Mouse (Mus musculus) embryo, embryonic 9.5 days (tissue): Measurements from ENCODE around the gene Slc25a21.

Experiments used
- DNase-seq: peaks from one replicate; pipeline ENCODE4 v3.0.0-alpha.2; 2017; ENCODE audit errors: extremely low spot score

Slc25a21 gene

DNA sequence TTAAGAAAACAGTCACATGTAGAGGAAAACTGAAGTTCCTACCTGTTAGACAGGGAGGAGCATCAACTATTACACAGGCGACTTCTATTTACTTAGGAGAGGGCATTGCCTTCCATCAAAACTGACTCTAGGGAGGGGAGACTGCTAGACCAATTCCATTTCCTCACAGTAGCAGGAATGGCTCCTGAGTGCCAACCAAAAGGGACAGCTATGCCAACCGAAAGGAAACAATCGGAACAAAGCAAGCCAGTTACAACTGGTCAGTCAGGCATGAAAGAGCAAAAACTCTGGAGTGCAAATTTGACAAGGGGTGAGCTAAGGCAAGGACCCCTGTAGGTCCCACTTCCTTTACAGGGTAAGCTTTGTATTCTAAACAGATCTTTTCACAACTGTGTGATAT, 319.5 kb downstream of the Slc25a21 start:
- no peak for DNase-seq

DNA sequence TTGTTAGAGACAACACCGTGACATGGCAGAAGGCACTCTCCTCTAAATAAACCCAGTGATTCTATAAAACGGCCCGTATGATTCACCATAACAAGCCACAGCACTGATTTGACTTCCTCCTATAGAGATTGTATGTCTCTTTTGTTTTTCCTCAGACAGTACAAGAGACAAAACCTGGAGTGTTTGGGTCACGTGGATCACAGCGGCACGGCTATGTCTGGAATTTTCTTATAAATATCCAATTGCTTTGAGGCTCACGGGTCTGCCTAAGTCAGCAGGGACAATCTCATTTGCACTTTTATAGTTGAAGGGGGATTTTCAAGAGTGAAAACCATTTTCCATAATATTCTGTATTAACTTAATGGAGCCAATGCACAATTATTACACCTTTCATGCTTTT, 320.7 kb downstream of the Slc25a21 start:
- DNase-seq, result no peak

DNA sequence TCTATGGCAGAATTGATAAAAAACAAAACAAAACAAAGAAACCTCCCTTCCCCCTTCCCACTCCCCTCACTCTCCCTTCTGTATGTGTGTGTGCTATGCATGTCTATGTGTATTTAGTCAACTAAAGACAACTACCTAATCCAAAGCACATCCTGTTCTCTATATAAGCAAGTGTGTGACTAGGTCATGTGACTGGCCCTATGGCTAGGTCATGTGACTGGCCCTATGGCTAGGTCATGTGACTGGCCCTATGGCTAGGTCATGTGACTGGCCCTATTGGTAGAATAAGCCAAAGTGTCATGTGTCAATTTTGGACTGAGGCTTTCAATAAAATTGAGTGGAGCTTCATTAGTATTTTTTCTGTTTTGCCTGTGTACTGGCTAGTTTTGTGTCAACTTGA, 324.1 kb downstream of the Slc25a21 start:
- DNase-seq, result no peak

DNA sequence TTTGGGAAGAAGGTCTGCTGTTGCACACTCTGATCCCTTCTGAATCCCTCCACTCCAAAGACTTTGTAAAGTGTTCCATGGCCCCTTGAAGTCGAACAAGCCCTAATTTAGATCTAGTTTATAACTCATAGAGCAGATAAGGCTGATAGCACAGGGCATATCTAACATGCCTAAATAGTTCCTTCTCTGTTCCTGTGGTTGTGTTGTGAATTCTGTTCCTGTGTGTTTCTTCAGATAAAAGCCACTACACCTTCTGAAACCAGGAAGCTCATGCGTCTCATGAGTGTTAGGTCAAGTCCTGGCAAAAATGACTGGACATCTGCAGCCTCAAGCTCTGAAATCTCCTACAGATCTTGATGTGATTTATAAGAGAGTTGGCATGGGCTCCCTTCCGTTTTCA, 326.7 kb downstream of the Slc25a21 start:
- no peak for DNase-seq

DNA sequence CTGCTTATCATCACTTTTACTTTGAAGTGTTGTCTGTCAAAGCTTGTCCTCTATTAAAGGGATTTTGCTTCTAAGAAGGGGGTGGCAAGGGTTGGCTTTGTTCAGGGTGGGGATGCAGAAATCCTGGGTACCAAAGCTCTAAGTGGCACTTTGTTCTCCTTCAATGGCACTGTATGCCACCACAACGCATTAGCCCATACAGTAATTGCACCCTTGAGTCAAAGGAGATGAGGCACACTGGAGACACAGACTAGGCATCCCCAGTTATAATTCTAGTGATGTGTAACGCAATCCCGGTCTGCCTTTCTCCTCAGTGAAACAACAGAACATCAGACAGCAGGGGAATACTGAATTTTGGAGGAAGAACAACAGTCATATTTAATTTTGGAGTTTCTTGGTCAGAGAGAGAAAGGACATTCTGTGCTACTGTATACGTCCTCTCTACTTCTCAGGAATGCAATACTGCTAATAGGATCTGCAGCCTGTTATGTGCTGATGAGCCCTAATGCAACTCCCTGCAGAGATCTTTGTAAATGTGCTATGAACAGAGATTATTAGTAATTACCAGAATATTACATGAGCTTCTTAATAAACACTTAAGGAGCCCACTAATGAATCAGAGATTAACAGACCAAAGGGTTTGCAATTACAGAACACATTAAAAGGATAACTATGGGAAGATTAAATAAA, 333.3 kb downstream of the Slc25a21 start:
- DNase-seq, result no peak

DNA sequence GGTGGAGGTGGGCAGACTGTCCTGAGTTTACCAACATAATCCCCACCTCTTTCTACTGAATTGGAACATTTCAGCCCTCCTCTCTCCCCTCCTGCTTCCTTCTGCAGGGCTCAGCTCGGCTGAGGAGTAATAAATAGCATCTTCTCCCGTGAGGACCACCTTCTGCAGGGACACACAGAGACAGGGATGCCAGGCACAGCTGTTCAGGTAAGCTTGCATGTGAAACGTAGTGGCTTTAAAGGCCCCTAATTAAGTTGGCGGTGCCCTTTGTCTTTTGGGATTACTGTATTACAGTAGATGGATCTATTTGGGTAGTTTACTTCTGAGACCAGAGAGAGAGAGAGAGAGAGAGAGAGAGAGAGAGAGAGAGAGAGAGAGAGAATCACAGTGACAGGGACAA, 344.6 kb downstream of the Slc25a21 start:
- no peak for DNase-seq

DNA sequence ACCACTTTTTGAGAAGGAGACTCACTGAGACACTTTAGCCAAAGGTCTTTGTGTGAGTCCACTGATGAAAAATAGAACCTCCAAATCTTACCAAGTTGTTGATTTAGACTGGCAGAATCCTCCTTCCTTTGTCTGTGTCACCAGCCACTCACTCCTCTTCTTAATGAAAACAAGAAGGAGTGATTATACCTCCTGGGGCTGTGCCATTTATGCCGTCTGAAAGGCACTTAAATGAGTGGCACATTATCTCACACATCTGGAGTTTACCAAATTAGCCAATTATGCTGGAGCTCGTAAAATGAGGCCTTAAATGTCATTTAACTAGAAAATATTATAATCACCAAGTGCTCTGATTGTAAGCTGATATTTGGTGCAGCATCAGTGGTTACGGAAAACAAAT, 345.8 kb downstream of the Slc25a21 start:
- no peak for DNase-seq

DNA sequence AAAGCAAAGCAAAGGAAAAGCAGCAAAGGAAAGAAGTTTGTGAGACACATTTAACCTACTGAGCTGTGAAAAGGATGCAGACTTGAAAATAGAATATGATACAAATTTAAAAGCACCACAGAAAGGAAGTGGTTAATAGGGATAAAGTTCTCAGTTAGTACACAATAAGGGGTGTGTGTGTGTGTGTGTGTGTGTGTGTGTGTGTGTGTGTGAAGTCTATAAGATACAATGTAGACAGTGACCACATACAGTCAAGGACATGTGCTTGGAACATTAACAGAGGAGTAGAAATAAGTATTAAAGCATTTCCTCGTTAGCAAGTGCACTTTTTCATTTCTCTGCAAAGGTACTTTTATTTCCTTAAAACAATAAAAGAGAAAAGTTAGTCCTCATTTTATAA, 367.3 kb downstream of the Slc25a21 start:
- no peak for DNase-seq

DNA sequence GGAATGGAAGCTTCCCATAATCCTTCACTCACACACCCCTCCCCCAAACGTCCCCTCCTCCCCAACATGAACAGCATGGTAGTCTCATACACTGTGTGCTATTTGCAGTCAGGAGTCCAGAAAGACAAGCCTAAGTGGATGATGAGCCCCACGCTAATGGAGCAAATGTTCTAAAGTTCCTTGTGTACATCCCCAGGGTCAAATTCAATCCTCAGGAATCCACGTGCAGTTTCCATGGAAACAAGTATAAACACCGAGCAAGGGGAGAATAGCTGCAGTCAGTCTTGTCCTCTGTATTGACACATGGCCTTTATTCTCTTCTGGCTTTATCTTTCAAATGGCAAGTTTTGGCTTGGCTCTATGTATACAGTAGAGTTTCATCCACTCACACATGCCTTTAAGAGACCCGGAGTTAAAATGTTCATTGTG, 367.8 kb downstream of the Slc25a21 start:
- peak; percentile 70 for DNase-seq

DNA sequence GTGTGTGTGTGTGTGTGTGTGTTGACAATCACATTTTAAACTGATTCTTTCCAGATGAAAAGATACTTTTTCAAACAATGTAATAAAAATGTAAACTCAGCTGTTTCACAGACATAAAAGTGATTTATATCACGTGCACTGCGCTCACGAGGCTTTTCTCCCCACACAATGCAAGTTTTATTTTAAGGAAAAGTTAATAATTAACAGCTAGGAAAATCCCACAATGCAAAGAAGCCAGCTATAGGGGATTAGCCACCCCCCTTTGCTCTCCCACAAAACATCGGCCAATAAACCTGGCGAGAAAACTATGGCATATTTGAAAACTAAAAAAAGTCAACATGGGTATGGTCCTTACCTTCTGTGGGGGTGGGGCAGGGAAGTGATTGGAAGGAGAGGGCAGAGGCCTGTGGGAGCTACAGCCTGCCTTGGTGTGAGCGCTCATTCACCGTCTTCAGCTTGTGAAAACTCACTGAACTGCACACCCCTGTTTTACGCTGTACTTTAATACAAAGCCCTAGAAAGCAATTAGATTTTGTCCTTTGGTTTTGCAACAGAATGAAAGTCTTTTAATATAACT, 369.4 kb downstream of the Slc25a21 start:
- no peak for DNase-seq

DNA sequence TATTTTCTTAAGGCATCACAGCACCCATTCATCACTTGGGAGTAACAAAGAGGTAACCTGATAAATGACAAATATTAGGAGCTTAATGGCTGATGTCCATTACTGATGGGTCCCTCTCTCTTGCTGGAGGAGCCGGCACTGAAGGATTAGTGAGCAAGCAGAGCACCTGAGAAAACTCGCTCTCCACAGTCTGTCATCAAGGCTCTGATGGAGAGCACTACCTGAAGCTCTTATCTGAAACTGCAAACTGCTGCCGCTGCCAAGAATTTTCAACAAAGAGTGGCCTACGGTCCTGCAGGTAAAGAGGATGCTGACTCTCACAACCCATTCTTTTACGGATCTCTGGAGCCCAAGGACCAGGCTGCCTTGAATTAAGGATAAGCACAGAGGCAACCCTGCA, 372.6 kb downstream of the Slc25a21 start:
- no peak for DNase-seq

DNA sequence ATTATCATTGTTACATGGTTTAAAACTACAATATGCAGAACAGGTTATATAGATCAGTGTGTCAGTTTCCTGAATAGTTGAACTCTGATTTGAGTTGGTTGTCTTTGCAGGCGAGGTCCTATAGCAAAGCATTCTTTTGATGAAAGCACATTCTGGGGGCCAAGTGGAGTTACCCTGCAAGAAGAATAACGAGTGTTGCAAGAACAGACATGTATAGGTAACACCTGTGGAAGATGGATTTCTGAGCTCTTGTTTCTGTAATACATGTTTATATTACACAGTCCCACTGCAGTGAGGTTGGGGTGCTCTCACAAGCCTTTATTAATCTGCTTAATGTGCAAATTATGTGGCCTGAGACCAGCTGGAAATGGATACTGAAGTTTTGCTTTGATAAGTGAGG, 375.1 kb downstream of the Slc25a21 start:
- DNase-seq, result no peak

DNA sequence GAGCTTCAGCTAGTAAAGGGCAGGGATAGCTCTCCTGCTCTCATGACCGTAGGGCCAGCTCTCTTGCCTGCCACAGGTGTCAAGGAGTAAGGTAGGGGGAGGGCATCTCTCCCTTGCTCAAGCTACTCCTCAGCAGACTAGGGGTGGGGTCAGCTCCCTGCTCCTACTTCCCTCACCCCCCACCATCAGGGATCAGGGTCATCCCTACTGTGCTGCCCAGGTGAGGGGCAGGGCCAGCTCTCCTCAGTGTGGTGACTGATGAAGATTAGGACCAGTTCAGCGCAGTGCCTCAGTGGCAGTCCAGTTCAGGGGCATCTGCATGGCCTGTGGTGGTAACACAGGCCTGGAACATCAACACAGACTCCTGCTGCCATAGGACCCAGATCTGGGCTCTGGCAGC, 376.7 kb downstream of the Slc25a21 start:
- no peak for DNase-seq

DNA sequence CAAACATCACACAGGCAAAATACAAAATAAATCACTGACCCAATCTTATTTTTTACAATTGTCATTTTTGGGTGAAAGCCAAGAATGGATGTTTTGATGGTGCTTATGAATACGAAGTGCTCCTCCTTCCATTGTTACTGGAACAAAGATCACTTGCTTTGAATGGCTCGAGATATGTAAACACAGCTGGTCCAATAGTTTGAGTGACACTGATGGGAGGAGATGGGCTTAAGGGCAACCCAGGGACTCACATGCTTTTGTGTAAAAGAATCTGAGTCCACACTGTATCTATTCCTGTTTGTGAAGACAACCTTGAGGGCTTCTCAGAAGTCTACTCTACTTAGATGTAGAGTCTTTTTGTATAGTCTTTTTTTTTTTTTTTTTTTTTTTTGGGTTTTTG, 389.8 kb downstream of the Slc25a21 start:
- DNase-seq, result no peak

DNA sequence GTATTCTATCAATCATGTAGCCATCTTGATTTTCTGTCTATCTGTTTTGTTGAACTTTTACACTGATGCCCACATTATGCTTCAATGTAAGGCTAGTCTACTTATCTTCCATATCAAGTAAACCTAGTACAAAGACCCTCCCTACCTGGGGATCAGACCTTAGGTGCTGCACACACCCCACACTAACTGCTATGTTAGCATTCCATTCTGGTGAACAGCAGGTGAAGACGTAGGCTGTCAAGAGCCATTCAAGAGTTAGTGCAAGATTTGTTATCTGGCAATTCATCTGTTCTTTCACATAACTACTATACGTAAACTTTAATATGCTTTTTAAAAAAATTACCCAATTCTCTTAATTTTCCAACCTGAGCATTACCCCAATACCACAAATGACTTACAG, 390.2 kb downstream of the Slc25a21 start:
- no peak for DNase-seq

DNA sequence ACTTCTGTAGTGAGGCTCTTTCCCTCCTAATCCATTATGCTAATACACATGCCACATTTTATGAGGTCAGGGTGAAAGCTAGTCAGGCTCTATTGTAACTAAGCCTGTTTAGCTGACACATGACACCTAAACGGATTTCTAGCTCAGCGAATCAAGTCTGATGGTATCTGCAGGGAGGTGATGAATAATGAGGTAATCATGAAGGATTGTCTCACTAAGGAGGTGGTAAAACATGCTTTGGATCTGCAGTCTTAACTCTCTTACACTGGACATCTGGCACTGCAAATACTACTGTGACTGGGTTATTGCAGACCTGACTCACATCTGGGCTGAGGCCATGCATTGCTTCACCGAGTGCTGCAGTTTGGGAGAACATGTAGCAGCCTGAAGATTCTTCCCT, 392.8 kb downstream of the Slc25a21 start:
- DNase-seq, result no peak

DNA sequence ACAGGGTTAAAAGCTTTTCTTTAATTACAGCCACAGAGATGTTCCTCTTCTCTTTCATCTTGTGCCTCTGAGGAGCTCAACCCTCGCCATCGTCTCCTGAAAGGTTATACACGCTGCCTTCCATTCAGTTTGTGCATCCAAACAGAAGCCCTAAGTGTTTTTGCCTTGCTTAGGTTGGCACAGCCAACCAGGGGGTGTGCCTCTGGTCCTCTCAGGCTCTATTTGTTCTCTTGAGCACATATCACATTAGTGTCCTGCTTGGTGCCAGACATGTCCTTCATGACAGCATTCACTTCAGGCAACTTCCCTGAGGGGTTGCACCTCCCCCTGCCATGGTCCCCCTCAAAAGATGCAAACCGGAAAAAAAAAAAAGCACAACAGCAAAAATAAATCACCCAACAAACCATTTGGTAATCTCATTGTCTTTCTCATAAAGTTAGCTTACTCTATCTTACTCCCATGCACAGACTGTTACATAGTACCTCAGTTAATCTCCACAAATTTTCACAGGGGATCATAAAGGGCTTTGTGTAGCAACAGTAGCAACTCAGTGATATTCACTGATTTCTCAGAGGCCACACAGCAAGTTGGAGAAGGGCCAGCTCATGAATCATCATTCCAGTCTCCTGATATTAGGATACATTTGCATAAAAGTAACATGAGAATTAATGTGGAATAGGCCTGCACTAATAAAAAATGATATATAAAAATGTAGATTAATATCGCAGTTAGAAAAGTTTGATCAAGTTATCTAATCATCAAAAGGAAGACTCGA, 398.4 kb downstream of the Slc25a21 start:
- DNase-seq, result no peak

DNA sequence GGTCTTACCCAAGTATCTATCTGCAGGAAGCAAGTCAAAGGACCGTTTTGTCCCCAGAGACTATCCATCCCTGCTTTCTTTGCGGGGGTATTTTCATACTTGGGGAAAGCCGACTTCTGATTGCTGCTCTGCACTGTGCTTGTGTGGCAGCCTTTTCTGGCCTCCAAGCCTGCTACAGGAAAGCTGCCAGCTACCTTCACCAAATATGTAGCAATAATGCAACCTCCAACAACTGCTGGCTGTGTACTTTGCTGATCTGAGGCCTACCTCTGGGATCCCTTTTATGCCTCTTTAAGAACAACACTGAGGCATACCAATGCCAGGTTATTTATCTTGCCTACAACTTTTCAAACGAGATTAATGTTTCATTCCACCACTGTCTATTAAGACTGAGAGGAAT, 408.0 kb downstream of the Slc25a21 start:
- no peak for DNase-seq

DNA sequence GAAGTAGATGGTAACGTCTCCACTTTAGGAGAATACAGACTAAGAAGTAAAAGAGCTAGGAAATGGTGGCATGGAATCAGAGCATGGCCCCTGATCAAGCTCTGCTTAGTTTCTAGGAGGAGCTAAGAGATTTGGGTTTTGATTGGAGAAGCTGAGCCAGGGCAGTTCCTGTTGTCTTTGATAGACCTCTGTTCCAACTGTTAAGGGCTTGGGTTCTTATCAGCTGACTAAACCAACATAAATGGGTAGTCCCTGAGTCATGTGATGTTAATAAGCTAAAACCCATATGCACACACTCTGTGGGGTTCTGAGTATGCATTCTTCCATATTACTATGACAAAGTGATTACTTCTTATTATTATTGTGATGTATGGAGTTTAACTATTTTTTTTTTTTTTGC, 412.0 kb downstream of the Slc25a21 start:
- DNase-seq, result no peak

DNA sequence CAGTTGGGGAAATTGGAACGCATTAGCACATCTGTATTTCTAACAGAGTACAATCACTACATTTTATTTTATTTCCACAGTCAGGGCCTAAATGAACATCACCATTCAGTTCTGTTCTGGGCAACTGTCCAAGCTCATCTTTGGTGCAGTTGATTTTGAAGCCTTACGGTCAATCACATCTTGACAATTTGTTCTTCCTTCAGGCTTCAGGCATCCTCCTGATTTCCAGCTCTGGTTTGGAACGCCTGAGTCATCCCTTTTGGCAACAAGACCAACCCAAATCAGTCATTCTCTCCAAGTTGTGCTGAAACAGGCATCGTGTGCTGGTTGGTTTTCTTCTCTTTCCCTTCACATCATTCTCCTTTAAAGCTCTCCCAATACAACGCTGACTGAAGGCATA, 416.1 kb downstream of the Slc25a21 start:
- no peak for DNase-seq

DNA sequence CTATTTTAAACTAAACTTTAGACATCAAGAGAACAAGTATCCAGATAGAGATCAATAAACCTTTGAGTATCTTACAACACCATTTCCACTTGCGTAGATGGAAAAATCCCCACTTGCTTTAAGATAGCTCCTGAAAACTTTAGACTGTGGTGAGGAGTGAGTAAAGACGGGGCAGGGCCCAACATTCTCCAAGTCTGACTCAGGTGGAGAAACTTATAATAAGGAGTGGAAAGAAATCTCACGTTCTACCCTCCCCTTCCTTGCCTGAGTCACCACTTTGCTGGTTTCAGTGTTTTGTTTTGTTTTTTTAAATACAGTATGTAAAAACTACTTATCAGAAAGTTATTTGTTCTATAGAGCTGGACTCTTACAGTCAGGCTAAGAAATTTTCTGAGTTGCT, 417.7 kb downstream of the Slc25a21 start:
- no peak for DNase-seq

DNA sequence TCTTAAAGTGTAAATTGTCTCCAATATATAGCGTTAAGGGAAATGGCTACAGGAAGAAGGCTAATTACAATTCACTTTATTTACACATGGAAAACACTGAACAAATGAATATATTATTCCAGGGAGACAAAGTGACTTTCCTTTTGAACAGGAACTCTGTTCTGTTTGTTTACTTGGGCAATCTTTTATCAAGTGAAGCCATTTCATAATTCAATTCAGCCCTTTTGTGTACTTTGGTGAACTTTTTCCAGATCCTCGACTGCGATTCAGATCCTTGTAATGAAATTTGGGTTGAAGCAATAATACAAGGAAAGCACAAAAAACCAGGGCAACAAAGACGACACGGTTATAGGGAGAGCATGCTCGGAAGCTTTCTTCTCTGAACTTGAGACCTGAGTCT, 423.3 kb downstream of the Slc25a21 start:
- no peak for DNase-seq

DNA sequence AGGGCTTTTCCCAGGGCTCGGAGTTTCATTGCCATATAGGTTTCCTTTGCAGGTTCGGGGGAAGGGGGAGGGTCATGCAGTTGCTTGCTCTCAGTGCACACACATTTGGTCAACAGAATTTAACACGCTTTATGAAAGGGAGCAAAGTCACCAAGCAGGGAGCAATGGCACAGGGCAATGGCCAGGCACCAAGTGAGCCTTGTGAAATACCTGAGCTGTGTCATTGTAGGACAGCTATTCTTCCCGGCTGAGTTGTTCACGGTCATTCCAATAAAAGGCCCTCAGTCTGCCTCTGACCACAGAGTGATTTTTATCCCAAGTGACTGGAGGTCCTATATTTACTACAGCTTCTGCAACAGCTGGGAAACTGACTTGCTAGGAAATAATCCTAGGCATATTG, 427.9 kb downstream of the Slc25a21 start:
- DNase-seq, result no peak
